Mouse (Mus musculus): ENCODE data around the gene Rgs8.

Rgs8 gene

DNA sequence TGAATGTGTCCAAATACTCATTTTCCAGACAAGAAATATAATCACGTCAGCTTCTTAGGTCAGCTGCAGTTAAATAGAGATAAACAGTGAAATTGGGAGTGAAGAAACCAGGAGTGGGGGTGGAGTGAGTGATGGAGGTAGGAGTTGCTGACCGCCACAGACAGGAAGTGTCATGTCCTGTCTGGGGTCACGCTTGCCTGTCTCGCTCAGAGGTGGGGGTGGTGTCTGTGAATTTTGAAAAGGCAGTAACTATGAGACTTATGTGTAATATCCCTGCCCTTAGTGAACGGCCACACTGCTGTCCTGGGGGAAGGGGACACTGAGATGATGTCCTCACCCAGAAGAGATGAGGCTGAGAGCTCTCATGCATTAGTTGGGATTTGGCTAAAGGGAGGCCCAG is 56.6 kb downstream of the Rgs8 start:
- DNase-seq, result no peak

DNA sequence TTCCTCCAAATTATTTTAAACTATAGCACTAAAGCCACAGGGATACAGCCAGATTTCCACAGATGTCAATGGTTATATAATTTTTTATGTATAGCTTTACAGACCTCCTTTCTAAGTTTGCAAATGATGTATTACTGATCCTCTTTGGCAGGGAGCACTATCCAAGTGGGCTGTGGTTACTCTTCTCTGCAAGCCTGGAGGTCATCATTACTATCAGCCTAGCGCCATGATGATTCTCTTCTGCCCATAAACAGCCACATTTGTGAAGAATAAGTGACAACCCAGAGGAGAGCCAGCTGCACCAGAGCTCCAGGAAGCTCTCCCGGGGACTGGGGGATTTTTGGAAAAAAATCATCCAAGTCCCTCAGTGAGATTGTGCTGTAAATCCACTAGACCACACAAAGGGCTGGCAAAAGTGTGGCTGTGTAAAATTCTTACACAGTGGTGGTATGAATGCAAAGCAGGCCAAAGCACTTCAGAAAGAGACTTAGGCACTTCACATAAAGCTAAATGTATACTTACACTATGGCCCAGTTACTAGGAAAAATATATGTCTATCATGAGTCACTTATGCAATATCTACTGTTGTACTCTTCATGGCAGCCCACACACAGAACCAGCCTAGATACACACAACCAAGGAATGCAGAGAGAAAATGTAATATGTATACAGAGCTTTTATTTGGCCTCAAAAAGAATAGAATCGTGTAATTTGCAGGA is 58.9 kb downstream of the Rgs8 start:
- no peak for DNase-seq

DNA sequence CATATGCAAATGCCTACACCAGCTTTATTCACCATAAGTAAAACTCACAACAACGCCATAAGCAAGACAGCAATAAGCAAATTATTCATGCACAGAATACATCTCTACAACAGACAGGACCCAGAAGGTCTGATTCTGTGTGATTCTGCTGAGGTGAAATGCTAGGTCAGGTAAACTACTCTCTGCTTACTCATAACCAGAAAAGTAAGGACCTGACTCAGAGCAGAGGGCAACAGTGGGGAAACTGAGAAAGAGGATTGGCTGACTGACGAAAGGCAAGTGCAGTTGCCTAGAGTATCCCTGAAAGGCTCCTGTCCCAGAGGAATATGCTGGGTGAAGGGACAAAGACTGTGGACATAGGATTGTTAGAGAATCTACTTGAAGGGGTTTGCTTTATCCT is 59.8 kb downstream of the Rgs8 start:
- DNase-seq, result no peak

DNA sequence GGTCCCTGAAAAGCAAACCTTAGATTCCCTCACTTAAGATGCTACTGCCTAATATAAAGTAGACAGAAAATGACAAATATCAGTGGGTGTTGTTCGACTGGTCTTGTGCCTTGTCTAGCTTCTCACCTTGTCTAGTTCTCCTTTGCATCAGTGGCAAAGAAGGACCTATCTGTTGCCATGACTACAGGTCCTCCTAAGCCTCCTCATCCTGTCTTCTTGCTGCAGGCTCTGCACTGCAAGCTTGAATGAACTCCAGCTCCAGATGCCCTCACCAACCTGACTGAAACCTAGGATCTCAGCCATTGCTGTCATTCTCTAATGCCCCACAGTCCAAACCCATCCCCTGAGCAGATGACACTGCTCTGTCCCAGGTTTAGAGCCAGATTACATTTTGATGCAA is 65.2 kb downstream of the Rgs8 start:
- DNase-seq, result no peak

DNA sequence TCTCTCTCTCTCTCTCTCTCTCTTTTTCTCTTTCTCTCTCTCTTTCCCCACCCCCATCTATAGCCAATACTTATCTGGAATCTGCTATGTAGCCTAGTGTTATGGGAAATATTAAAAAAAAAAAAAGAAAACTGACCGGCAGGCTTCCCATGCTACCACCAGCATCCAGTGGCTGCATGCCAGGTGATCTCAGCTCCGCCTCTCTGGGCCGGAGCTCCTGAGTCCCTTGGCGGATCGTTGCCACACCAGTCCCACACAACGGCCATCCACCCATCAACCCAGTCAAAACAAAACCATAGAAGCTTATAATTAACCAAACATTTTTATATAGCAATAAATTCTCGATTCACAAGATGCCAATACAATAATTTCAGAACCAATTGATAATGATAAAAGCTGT is 68.1 kb downstream of the Rgs8 start:
- DNase-seq, result no peak

DNA sequence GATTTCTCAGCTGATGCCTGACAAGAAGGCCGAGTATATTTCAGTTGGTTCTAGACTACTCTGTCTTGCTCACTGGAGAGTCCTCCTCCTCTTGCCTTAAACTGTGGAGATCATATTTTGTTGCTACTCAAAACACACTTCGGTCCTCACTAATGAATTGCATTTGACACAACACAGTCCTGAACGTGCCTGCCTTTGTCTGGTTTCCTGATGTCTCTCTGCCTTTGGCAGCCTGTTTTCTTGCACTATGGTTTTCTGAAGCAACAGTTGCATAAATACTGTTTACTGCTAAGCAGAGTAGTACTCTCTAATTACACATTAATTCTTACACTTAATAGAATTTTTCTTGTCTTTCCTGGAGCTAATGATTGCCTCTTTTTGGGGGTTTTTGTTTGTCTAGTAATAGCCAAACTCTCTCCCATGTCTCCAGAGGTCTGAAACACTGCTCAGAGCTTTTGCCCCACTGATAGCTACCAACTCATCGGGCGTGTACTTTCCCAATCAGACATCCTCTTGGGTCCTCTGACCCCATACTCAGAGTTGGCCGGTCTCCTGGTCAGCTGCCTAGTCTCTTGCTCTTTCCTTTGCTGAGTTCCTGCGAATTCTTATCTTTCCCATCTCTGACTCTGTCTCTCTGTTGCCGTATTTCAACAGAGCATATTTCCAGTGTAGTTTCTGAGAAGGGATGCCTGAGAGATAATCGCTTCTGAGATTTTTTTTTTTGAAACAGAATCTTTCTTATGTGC is 68.9 kb downstream of the Rgs8 start:
- DNase-seq, result no peak

DNA sequence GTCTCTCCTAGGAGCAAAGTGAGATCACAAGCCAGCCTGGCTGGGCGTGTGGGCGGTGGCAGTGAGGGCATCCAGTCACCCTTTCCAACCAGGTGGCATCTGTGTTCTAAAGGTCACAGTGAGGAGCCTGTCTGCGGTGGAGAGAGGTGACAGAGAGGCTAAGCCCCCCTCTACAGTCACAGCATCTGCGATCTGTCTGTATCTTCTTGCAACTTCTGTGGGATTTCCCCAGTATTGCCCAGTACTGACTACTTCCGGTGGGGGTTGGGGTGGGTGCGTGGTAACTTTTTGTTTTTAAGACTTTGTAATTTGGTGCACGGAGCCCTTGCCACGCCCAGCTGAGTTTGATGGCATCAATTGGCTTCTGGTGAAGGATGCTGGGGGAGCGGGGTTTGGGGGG is 70.6 kb downstream of the Rgs8 start:
- DNase-seq, result no peak

DNA sequence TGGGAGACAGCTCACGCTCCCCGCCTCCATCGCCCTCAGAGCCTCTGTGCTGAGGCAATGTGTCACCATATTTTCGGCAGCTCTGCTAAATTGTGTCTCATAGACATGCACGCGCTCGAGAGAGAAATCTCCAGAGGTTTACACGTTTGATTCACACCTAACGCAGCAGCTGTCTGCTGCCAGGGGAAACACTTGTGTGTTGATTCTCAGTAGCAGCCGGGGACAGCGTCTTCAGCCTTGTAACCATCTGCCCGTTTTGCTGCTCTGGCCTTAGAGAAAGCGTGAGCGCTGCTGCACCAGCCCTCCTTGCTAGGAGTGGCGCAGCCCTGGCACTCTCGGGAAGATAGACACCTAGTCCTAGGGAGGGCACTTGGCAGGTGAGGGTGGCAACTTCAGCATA is 73.8 kb downstream of the Rgs8 start:
- no peak for DNase-seq

DNA sequence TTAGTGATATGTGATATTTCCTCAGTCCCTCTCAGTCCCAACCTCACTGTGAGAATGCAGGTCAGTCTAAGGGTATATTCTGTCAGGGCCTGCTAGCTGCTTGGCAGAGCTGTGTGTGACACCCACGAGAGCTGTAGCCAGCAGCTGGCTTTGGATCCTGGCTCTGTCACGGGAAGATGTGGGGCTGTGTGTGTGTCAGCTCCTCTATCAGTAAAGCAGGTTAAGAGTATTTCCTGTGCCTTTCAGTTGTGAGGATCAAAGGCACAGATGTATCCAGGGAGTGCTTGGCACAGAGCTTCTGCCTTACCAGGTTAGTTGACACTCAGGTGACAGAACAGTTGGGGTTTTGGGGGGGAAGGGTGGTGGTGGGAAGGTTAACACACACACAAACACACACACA is 77.0 kb downstream of the Rgs8 start:
- no peak for DNase-seq

DNA sequence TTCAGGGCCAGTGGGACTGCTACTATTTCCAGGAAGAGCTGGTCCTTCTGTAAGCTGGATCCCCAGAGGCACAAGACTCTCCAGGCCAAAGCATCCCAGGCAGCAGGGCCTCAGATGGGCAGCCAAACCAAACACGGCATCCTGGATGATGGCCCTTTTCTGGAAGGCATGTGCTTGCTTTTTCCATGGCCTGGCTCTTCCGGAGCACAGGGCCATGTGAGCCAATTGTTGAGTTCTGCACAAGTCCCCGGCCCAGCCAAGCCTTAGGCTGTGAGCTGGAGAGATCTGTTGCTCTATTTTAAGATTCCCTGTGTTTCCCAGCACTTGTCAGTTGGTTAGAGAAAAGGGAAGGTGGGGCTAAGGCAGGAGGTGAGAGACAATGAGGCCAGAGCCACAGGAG is 77.8 kb downstream of the Rgs8 start:
- no peak for DNase-seq

DNA sequence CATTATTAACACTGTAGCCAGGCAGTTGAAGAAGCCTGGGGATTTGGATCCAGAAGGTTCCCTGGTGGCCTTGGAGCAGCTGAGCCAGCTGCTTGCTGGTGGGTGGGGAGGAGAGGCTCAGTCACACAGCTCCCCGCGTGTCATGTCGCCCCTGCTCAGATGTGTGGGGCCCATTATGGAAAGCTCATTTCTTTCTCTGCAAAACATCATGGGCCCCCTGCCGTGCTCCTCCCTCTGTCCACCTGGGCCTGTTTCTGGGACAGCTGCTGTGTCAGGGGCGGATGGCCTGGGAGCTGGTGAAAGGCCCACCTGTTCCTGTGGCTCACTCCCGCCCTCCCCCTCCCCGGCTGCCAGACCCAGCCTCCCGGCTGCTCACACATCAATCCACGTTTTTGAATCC is 80.4 kb downstream of the Rgs8 start:
- no peak for DNase-seq

DNA sequence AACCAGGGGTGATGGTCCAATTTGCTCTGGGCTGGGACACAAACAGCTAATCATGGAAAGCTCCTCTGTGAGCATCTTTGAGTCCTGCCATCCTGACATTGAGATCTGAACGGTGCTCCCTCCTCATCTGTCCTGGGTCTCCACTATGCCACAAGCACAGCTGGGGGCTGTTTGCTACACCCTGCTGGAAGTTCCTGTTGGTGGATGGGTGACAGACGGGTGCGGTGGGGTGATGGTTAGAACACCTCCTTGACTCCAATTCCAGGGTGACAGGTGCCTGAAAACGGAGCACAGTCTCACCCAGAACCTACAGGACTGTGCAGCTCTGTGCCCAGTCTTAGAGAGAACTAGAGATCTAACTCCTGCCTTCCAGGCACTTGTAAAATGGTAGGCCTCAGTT is 82.0 kb downstream of the Rgs8 start:
- no peak for DNase-seq

DNA sequence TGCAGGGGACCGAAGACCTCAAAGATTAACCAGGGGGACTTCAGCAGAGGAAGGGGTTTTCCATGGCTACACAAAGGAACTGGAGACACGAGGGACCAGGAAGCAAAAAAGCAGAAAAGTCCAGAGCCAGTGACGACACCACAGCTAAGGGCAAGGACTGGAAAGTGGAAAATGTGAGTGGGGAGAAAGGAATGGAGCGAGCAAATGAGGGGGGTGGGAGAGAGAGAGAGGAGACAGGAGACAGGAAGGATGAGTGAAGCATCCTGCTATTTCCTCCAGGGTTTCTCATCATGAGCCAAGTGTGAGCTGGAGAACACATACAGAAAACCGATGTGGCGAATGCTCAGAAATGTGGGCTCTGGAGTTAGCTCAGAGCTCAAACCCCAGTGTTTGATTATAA is 83.3 kb downstream of the Rgs8 start:
- no peak for DNase-seq

DNA sequence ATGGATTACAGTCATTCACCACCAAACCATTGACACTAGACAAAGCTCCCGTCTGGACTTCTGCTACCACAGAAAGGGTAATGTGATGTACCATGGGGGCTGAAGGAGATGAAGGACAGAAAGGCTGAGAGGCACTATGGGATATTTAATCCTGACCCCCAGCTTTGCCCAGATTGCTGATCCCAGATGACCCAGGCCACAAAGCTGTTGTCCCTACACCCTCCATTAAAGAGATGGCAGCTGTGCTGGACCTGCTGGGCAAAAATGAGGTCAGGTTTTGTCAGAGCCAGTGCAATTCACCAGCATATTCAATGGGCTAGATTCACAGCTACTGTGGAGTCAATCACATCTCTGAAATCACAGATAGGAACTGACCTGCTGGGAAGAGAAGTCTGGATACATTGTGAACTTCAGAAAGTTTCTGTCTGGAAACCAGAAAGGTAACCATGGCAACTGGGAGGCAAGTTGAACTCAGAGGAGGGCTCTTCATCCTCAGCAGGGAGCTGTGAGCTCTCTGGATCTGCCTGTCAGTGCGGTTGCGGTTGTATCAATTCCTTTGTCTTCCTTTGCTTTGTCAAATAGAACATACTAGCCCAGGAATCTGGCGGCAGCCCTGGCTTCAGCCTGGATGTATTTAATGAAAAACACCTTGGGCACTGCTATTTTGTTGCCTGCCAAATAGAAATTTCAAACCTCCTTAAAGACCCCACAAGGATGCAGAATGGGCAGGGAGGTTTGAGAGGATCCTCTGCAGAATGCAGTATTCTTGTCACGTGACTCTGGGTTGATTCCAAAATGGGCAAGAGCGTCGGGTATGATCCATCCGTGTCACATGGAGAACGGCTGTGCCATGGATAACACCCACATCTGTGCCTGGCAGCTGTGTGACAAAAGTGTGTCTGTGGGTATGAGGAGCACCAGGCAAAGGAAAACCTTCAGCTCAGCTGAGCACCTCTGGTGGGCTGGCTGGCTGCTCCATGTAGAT is 84.6 kb downstream of the Rgs8 start:
- DNase-seq, result no peak

DNA sequence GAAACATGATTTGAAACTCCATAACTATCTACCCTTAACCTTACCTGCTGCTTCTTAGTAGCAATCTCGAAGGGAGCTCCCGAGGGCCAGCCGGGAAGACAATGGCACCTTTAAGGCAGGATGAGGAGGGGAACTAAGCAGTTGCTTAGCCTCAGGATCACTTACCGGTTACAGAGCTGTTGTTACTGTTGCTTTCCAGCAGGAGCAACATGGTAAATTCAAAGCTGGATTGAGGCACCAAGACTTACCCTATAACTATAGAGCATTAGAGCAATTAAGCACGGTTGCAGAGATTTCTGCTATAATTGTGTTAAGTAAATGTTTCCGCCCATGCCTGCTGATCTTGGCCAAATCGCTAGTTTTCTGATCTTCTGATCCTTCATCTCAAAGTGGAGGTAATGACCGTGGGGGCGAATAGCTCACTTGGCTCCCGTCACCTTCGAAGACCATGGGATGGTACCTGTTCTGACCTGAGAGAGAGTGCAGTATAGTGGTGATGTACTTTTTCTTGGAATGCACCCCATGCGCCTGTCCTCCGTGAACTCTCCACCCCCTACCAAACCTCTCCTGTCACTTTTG is 86.7 kb downstream of the Rgs8 start:
- DNase-seq, result no peak

DNA sequence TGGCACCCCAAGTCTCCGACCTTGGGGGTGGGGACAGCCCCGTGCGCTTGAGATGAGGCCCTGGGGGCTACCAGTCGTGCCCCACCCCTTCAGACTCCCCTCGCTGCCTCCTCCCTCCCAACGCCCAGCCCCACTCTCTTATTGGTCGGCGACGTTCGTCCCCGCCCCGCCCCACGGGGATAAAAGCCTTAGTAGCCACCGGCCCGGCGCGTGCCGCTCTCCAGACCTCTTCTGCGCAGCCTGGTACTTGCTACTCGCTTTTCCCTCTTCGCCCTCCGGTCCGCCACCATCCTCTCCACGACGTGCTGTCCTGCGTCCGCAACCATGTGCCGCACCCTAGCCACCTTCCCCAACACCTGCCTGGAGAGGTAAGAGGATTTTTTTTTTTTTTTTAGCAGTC is 87.3 kb downstream of the Rgs8 start, which contains the start of gene Rgs16:
TSS of gene Rgs16 (plus strand) at position 205 of the 400 bp plus-strand sequence.
- peak; percentile 85 for DNase-seq

DNA sequence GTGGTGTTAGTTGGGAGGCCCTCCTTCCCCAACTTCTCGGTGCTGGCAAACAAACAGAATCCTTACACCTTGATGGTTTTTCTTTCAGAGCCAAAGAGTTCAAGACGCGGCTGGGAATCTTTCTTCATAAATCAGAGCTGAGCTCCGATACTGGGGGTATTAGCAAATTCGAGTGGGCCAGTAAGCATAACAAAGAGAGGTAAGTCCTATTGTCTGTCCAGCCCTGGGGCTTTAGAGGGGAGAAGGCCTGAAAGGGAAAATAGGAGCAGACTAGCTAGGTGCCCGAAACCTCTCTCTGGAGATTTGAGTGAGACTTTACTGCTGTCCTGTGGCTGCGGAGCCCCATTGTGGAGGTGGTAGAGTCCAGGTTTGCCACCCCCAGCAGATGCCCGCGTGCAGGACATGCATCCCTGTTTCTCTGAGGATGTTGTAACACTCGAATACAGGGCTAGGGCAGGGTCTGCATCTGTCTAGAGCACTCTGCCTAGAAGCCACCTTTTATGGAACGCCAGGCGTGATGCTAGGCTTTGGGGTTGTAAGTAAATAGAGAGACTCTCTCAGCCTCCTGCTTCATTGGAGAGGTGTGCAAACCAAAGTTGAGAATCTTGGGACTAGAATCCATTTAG is 88.1 kb downstream of the Rgs8 start:
- DNase-seq, result peak; percentile 27

DNA sequence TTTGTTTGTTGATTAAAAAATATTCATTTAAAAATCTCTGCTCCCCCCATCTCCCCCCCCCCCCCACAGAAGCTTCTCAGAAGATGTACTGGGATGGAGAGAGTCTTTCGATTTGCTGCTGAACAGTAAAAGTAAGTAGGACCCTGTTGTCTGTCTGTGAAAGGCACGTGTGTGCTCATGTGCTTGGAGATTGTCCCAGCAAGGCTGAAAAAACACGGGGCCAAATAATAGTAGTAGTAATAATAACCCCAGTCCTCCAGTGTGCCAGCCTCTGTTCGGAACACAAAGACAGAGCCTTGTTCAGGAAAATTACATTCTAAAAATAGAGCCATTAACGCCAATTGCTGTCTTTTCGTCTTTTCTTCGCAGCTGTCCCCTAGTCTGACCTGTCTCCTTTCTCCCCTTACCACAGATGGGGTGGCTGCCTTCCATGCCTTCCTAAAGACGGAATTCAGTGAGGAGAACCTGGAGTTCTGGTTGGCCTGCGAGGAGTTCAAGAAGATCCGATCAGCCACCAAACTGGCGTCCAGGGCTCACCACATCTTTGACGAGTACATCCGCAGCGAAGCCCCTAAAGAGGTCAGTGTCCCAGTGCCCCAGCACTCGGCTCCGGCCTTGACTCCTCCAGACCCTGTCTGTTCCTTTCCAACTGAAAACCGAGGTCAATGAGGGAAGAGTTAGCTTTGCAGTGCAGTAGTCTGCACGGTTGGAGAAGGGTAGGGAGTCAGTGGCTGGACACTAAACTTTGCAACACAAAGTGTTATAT is 88.9 kb downstream of the Rgs8 start:
- no peak for DNase-seq

DNA sequence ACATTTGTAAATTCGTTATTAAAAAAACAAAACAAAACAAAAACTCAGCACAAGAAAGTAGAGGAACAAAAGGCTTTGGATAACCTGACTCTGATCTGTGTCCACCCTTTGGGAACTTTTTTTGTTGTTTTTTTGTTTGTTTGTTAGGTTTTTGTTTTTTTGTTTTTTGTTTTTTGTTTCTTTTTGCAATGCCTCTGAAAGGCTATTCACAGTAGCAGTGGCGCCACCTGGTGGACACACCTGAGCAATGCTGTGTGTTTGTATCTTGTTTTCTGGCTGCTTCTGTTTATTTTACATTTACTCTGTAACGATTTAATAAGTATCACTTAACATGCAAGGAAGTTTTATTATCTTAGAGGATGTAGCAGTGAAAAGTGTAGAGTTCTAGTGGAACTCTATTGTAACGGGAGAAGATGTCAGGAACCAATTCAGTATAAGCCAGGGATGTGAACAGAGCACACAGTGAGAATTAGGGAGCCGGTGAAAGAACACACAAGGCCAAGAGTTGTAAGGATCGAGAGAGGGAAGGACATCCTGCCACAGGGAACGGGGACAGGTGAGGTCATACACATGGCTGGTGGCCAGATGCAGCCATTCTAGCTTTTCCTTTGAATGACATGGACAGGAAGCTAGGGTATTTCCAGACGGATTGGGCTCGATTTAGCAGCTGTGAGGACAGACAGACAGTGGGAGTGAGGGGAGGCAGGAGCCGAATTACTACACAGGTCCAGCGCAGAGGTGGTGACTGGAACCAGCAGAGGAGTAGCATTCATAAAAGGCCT is 89.7 kb downstream of the Rgs8 start:
- peak; percentile 83 for DNase-seq

DNA sequence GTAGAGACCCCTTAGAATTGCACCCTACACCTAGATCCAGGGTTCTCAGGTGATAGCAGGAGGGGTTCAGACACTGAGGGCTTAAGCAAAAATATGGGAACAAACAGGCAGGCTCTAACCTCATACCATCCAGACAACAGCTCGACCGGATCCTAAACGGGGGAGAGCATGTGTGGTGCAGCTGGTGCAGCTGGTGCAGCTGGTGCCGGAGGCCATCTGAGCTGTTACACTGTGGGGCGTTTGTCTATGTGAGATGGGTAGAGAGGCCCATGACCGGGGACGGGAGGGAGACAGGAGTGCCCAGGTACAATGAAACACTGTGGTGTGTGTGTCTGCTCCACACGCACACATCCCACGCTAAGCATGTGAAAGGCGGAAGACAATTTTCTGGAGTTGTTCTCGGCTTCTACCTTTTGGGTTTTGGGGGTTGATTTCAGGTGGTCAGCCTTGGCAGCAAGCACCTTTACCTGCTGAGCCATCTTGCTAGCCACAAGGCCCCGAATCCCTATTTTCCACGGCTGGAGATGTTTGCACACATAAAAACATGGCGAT is 93.4 kb downstream of the Rgs8 start:
- no peak for DNase-seq

DNA sequence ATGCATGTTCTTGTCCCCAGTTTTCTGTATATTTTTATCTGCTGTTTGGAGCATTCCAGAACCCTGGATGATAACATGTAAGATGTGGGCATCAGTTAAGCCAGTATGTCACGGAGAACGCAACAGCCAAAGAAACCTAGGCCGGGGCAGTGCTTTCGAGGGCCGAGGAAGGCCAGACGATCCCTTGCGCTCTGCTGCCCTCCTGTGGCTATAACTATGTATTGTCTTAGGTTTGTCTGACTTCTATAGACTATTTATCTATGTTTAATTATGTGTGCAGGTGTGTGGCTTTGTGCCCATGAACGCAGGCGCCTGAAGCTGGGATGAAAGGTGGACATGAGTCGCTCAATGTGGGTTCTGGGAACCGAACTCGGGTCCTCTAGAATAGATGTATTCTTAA is 93.9 kb downstream of the Rgs8 start:
- peak; percentile 81 for DNase-seq

All from cerebellum, adult 8-10 months (tissue).